Mouse (Mus musculus): Measurements from ENCODE around the gene Uvrag. TPM values are rescaled to one million over a fixed set of nuclear protein-coding genes. Genes with fewer than 3 reads are reported as not detected.

Uvrag gene
- polyA plus RNA-seq, 2 experiments, result 9.8 to 16.2 TPM

GRCm38 (mm10) chr7:99043923-99044322, 97.0 kb downstream of the Uvrag start:
- Histone ChIP-seq H3K27me3 (ENCODE audit: control insufficient read depth, insufficient read depth, low read length) (no peaks in the 10 kb centered on the region), H3K27ac (replicated peaks; ENCODE audit: low read depth, low read length) (no peak overlapping the region), H3K4me2 (replicated peaks; ENCODE audit: low read depth, low read length, severe bottlenecking) (no peak overlapping the region), H3K4me1 (ENCODE audit: control insufficient read depth, insufficient read depth, low read length) (peaks cover 8% of the 10 kb centered on the region; the same call in 1 of the 2 replicates), H3K9ac (ENCODE audit: low read depth, low read length, severe bottlenecking) (no peak overlapping the region), H3K36me3 (ENCODE audit: control insufficient read depth, insufficient read depth, low read length) (no peaks in the 10 kb centered on the region), H3K4me3 (replicated peaks; ENCODE audit: low read length) (no peak overlapping the region), H3K9me3 (ENCODE audit: control insufficient read depth, low read length) (no peaks in the 10 kb centered on the region)
- WGBS, result 44% methylated on average over 7 of the region's 7 CpGs
- ATAC-seq (ENCODE audit: low FRiP score, low read depth), result no peak
- no peak for DNase-seq (ENCODE audit: low spot score)
- TF ChIP-seq POLR2A (IDR thresholded peaks at IDR 0.05; ENCODE audit: borderline replicate concordance, extremely low read depth, insufficient read depth, insufficient read length), result no peak

GRCm38 (mm10) chr7:99043322-99043721, 97.6 kb downstream of the Uvrag start:
- TF ChIP-seq POLR2A (IDR thresholded peaks at IDR 0.05; ENCODE audit: borderline replicate concordance, extremely low read depth, insufficient read depth, insufficient read length), result no peak
- H3K4me1 ChIP-seq (ENCODE audit: control insufficient read depth, insufficient read depth, low read length), result peaks cover 8% of the 10 kb centered on the region; the same call in 1 of the 2 replicates
- 88% methylated on average over 3 of the region's 3 CpGs for WGBS
- ATAC-seq (ENCODE audit: low FRiP score, low read depth), result no peak
- H3K27ac ChIP-seq (replicated peaks; ENCODE audit: low read depth, low read length), result no peak overlapping the region
- H3K36me3 ChIP-seq (ENCODE audit: control insufficient read depth, insufficient read depth, low read length), result no peaks in the 10 kb centered on the region
- H3K9ac ChIP-seq (ENCODE audit: low read depth, low read length, severe bottlenecking), result no peak overlapping the region
- no peak for DNase-seq (ENCODE audit: low spot score)
- no peaks in the 10 kb centered on the region for H3K9me3 ChIP-seq (ENCODE audit: control insufficient read depth, low read length)
- no peak overlapping the region for H3K4me3 ChIP-seq (replicated peaks; ENCODE audit: low read length)
- H3K27me3 ChIP-seq (ENCODE audit: control insufficient read depth, insufficient read depth, low read length), result no peaks in the 10 kb centered on the region
- H3K4me2 ChIP-seq (replicated peaks; ENCODE audit: low read depth, low read length, severe bottlenecking), result no peak overlapping the region

GRCm38 (mm10) chr7:99041818-99042217, 99.1 kb downstream of the Uvrag start:
- no peaks in the 10 kb centered on the region for H3K36me3 ChIP-seq (ENCODE audit: control insufficient read depth, insufficient read depth, low read length)
- ATAC-seq (ENCODE audit: low FRiP score, low read depth) (no peak), DNase-seq (ENCODE audit: low spot score) (no peak)
- no peak overlapping the region for H3K9ac ChIP-seq (ENCODE audit: low read depth, low read length, severe bottlenecking)
- 76% methylated on average over 9 of the region's 9 CpGs for WGBS
- TF ChIP-seq POLR2A (IDR thresholded peaks at IDR 0.05; ENCODE audit: borderline replicate concordance, extremely low read depth, insufficient read depth, insufficient read length), result no peak
- H3K4me1 ChIP-seq (ENCODE audit: control insufficient read depth, insufficient read depth, low read length), result peaks cover 8% of the 10 kb centered on the region; the same call in 1 of the 2 replicates
- H3K27me3 ChIP-seq (ENCODE audit: control insufficient read depth, insufficient read depth, low read length), result no peaks in the 10 kb centered on the region
- no peak overlapping the region for H3K4me2 ChIP-seq (replicated peaks; ENCODE audit: low read depth, low read length, severe bottlenecking)
- no peaks in the 10 kb centered on the region for H3K9me3 ChIP-seq (ENCODE audit: control insufficient read depth, low read length)
- H3K4me3 ChIP-seq (replicated peaks; ENCODE audit: low read length), result no peak overlapping the region
- no peak overlapping the region for H3K27ac ChIP-seq (replicated peaks; ENCODE audit: low read depth, low read length)

GRCm38 (mm10) chr7:99039912-99040311, 101.0 kb downstream of the Uvrag start:
- Histone ChIP-seq H3K27ac (replicated peaks; ENCODE audit: low read depth, low read length) (no peak overlapping the region), H3K4me3 (replicated peaks; ENCODE audit: low read length) (no peak overlapping the region), H3K4me2 (replicated peaks; ENCODE audit: low read depth, low read length, severe bottlenecking) (no peak overlapping the region), H3K36me3 (ENCODE audit: control insufficient read depth, insufficient read depth, low read length) (no peaks in the 10 kb centered on the region), H3K27me3 (ENCODE audit: control insufficient read depth, insufficient read depth, low read length) (no peaks in the 10 kb centered on the region), H3K4me1 (ENCODE audit: control insufficient read depth, insufficient read depth, low read length) (peaks cover 4% of the 10 kb centered on the region; the same call in 1 of the 2 replicates), H3K9me3 (ENCODE audit: control insufficient read depth, low read length) (no peaks in the 10 kb centered on the region), H3K9ac (ENCODE audit: low read depth, low read length, severe bottlenecking) (no peak overlapping the region)
- no peak for TF ChIP-seq POLR2A (IDR thresholded peaks at IDR 0.05; ENCODE audit: borderline replicate concordance, extremely low read depth, insufficient read depth, insufficient read length)
- DNase-seq (ENCODE audit: low spot score), result no peak
- WGBS, result 92% methylated on average over 8 of the region's 8 CpGs
- no peak for ATAC-seq (ENCODE audit: low FRiP score, low read depth)

GRCm38 (mm10) chr7:99036284-99036683, 104.7 kb downstream of the Uvrag start:
- WGBS, result 80% methylated on average over 8 of the region's 8 CpGs
- no peak overlapping the region for H3K4me3 ChIP-seq (replicated peaks; ENCODE audit: low read length)
- ATAC-seq (ENCODE audit: low FRiP score, low read depth), result no peak
- H3K4me2 ChIP-seq (replicated peaks; ENCODE audit: low read depth, low read length, severe bottlenecking), result no peak overlapping the region
- TF ChIP-seq POLR2A (IDR thresholded peaks at IDR 0.05; ENCODE audit: borderline replicate concordance, extremely low read depth, insufficient read depth, insufficient read length), result no peak
- peak; percentile 29 for DNase-seq (ENCODE audit: low spot score)
- H3K27ac ChIP-seq (replicated peaks; ENCODE audit: low read depth, low read length), result no peak overlapping the region
- no peaks in the 10 kb centered on the region for H3K9me3 ChIP-seq (ENCODE audit: control insufficient read depth, low read length)
- peaks cover 15% of the 10 kb centered on the region for H3K4me1 ChIP-seq (ENCODE audit: control insufficient read depth, insufficient read depth, low read length)
- no peaks in the 10 kb centered on the region for H3K36me3 ChIP-seq (ENCODE audit: control insufficient read depth, insufficient read depth, low read length)
- no peaks in the 10 kb centered on the region for H3K27me3 ChIP-seq (ENCODE audit: control insufficient read depth, insufficient read depth, low read length)
- no peak overlapping the region for H3K9ac ChIP-seq (ENCODE audit: low read depth, low read length, severe bottlenecking)

GRCm38 (mm10) chr7:99034909-99035308, 106.0 kb downstream of the Uvrag start:
- no peak overlapping the region for H3K27ac ChIP-seq (replicated peaks; ENCODE audit: low read depth, low read length)
- no peaks in the 10 kb centered on the region for H3K36me3 ChIP-seq (ENCODE audit: control insufficient read depth, insufficient read depth, low read length)
- no peak overlapping the region for H3K4me3 ChIP-seq (replicated peaks; ENCODE audit: low read length)
- DNase-seq (ENCODE audit: low spot score) (no peak), ATAC-seq (ENCODE audit: low FRiP score, low read depth) (no peak)
- H3K4me1 ChIP-seq (ENCODE audit: control insufficient read depth, insufficient read depth, low read length), result peaks cover 15% of the 10 kb centered on the region
- no peak overlapping the region for H3K9ac ChIP-seq (ENCODE audit: low read depth, low read length, severe bottlenecking)
- WGBS, result 86% methylated on average over 2 of the region's 2 CpGs
- no peaks in the 10 kb centered on the region for H3K27me3 ChIP-seq (ENCODE audit: control insufficient read depth, insufficient read depth, low read length)
- no peaks in the 10 kb centered on the region for H3K9me3 ChIP-seq (ENCODE audit: control insufficient read depth, low read length)
- H3K4me2 ChIP-seq (replicated peaks; ENCODE audit: low read depth, low read length, severe bottlenecking), result no peak overlapping the region
- TF ChIP-seq POLR2A (IDR thresholded peaks at IDR 0.05; ENCODE audit: borderline replicate concordance, extremely low read depth, insufficient read depth, insufficient read length), result no peak
